Mouse (Mus musculus) heart, embryonic 15.5 days (tissue): Measurements from ENCODE around the gene Tcte3. TPM values are rescaled to one million over a fixed set of nuclear protein-coding genes. Genes with fewer than 3 reads are reported as not detected.
"Not testable (repeated sequence)": the region's sequence is repeated elsewhere in the genome, so short reads cannot be mapped to it uniquely, and the experiment has no call there.

ENCODE experiments used
- ATAC-seq: fragments of 200-750 bp; cut with Nextera tagmentation; replicated peaks from 2 replicates; pipeline ENCODE4 v1.8.0; 2017; ENCODE audit warnings: low read depth, moderate TSS enrichment; ENCODE audit not compliant: insufficient number of reproducible peaks, insufficient read depth, low FRiP score
- H3K27ac ChIP-seq: fragments of 300-500 bp; sonication (generic); 2 replicates; pipeline ENCODE4 v1.5.1; 2015; ENCODE audit warnings: mild to moderate bottlenecking, inconsistent platforms
- H3K27me3 ChIP-seq: fragments of 300-500 bp; sonication (generic); 2 replicates; pipeline ENCODE4 v1.6.1; 2015; ENCODE audit warnings: inconsistent platforms
- H3K36me3 ChIP-seq: fragments of 300-500 bp; sonication (generic); 2 replicates; pipeline ENCODE4 v1.6.1; 2015; ENCODE audit warnings: mild to moderate bottlenecking, inconsistent platforms
- H3K4me1 ChIP-seq: fragments of 300-500 bp; sonication (generic); replicated peaks from 2 replicates; pipeline ENCODE4 v1.6.1; 2015; ENCODE audit warnings: inconsistent platforms
- H3K4me2 ChIP-seq: fragments of 300-500 bp; sonication (generic); 2 replicates; pipeline ENCODE4 v1.6.1; 2015; ENCODE audit warnings: inconsistent platforms, mild to moderate bottlenecking, moderate library complexity
- H3K4me3 ChIP-seq: fragments of 300-500 bp; sonication (generic); 2 replicates; pipeline ENCODE4 v1.5.1; 2015; ENCODE audit warnings: mild to moderate bottlenecking, inconsistent platforms
- H3K9ac ChIP-seq: fragments of 300-500 bp; sonication (generic); 2 replicates; pipeline ENCODE4 v1.6.1; 2015; ENCODE audit warnings: mild to moderate bottlenecking, inconsistent platforms
- H3K9me3 ChIP-seq: fragments of 300-500 bp; sonication (generic); replicated peaks from 2 replicates; pipeline ENCODE4 v1.6.1; 2016; ENCODE audit warnings: inconsistent platforms
- WGBS: fragments of 180-500 bp; shearing (Covaris S2); methylation state at CpG from one replicate; pipeline ENCODE4 v1.1.7; 2015; ENCODE audit warnings: mixed read lengths; 5-methylcytosine and 5-hydroxymethylcytosine counted together
- polyA plus RNA-seq: library from polyadenylated mRNA; unstranded; fragments of >200 nt; fragmentation: Nextera tagmentation; extraction: Ambion mirVana; gene quantifications from 2 replicates; pipeline ENCODE4 v1.2.1, GENCODE M21; 2015

The Tcte3 gene
- polyA plus RNA-seq, 1 experiment from 2014 or later, result 1.00 TPM

GRCm38 (mm10) chr17:14990116-14990702 lies 51.1 kb downstream of the Tcte3 start:
- H3K36me3 ChIP-seq, H3K27ac ChIP-seq, H3K4me2 ChIP-seq, H3K9ac ChIP-seq, ATAC-seq, H3K4me3 ChIP-seq, H3K4me1 ChIP-seq, H3K27me3 ChIP-seq, H3K9me3 ChIP-seq: not testable (repeated sequence)
- 78% methylated on average over 4 of the region's 5 CpGs for WGBS

GRCm38 (mm10) chr17:14978362-14979038 lies 62.8 kb downstream of the Tcte3 start, which contains the start of the genes 9030025P20Rik and Gm3417:
9030025P20Rik (plus strand) TSS chr17:14978468.
Gm3417 (minus strand) TSS chr17:14978790.
- H3K4me2 ChIP-seq, H3K27ac ChIP-seq, H3K9me3 ChIP-seq, H3K4me1 ChIP-seq, H3K9ac ChIP-seq, H3K36me3 ChIP-seq, H3K27me3 ChIP-seq: not testable (repeated sequence)
- H3K4me3 ChIP-seq, result 0 out of 2 replicates have a peak within 1 kb of the TSS, but pooled peaks have one; percentile 15
- peak; percentile 98 for ATAC-seq
- no CpG with 5 or more reads among the region's 60 CpGs for WGBS

GRCm38 (mm10) chr17:14977718-14978361 lies 63.4 kb downstream of the Tcte3 start:
- not testable (repeated sequence) for H3K27me3 ChIP-seq, ATAC-seq, H3K4me1 ChIP-seq, H3K27ac ChIP-seq, H3K9ac ChIP-seq, H3K4me2 ChIP-seq, H3K36me3 ChIP-seq, H3K9me3 ChIP-seq
- H3K4me3 ChIP-seq, result 0 out of 2 replicates have a peak overlapping the region, but pooled peaks have one; percentile 15
- WGBS, result 1% methylated on average over 4 of the region's 7 CpGs

Other genes with a start within 250 kb of the Tcte3 start
- gene Wdr27, start 98.3 kb downstream of the Tcte3 start, polyA plus RNA-seq, result 2.4 and 4.7 TPM in 2 replicates
- gene 1600012H06Rik, start 98.3 kb downstream of the Tcte3 start, polyA plus RNA-seq, result 28.9 and 30.9 TPM in 2 replicates
- 21.2 and 28.1 TPM in 2 replicates for gene Phf10, start 80.2 kb downstream of the Tcte3 start, polyA plus RNA-seq
- 5.4 and 7.1 TPM in 2 replicates for gene 9030025P20Rik, start 63.0 kb downstream of the Tcte3 start, polyA plus RNA-seq
- 0.94 TPM in 1 of 2 replicates, not detected in the other for gene Gm3417, start 62.7 kb downstream of the Tcte3 start, polyA plus RNA-seq
- 4.7 and 5.4 TPM in 2 replicates for gene Gm3435, start 31.3 kb downstream of the Tcte3 start, polyA plus RNA-seq
- 51.9 and 64.6 TPM in 2 replicates for gene Ermard, start 280 bp downstream of the Tcte3 start, polyA plus RNA-seq
- gene Gm3448, start within 50 bp of the Tcte3 start, polyA plus RNA-seq, result 1.9 and 2.1 TPM in 2 replicates